Mouse (Mus musculus): ENCODE measurements around the gene Mcu.

The Mcu gene

DNA sequence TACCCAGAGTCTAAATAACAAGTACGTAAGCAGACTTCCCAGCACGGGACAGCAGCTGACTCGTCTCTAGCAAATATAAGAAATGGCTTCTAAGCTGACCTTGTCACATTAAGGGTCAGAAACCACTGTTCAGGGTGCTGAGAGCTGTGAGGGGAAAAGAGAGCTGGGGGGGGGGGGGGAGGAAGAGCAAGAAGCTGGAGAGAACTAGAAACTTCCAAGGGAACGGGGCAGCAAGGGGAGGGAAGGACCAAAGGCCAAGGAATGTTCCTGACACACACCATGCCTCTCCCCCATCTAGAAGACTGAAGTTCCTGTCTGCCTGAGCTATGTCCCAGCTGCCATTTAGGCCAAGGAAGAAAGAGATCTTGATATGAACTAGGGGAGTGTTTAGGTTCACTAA is 190.1 kb downstream of the Mcu start:
- no peak for DNase-seq (ENCODE audit: low spot score)

GRCm38 (mm10) chr10:59425369-59425768 is 191.1 kb downstream of the Mcu start:
- no peak for DNase-seq (ENCODE audit: low spot score)

GRCm38 (mm10) chr10:59424453-59424852 is 192.0 kb downstream of the Mcu start:
- DNase-seq (ENCODE audit: low spot score): no peak

GRCm38 (mm10) chr10:59419516-59419915 is 197.0 kb downstream of the Mcu start:
- no peak for DNase-seq (ENCODE audit: low spot score)

DNA sequence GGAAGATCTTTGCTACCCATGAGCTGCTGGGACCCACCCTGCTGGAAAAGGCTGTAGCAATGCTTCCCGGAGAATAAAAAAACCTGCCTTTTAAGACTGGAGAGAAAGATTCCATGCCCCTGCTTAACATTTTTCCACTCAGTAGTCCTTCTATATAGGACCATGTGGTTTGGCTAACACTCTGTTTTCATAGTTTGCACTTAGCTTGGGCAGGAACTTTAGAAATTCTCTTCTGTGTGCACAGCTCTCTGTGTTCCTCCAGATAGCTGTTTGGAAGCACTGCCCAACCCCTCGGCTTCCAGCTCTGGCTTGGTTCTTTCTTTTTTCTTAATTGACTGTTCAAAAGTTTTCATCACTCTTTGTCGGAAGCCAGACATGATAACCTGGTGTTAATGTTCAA is 199.9 kb downstream of the Mcu start:
- no peak for DNase-seq (ENCODE audit: low spot score)

DNA sequence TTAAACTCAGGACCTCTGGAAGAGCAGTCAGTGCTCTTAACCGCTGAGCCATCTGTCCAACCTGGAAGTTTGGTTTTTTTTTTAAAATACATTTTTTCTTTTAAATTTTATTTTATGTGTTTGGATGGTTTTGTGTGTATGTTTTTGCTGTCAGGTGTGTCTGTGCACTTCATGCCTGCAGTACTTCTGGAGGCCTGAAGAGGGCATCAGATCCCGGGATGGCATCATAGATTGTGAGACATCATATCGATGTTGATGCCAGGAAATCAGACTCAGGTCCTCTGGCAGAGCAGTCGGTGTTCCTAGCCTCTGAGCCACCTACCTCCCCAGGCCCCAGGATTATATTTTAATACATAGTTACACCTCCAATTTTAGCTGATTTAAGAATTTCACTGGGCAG is 202.8 kb downstream of the Mcu start:
- DNase-seq (ENCODE audit: low spot score): no peak

- DNase-seq (ENCODE audit: low spot score): no peak
These were observed 206.2 kb downstream of the Mcu start for GRCm38 (mm10) chr10:59410264-59410663.

DNA sequence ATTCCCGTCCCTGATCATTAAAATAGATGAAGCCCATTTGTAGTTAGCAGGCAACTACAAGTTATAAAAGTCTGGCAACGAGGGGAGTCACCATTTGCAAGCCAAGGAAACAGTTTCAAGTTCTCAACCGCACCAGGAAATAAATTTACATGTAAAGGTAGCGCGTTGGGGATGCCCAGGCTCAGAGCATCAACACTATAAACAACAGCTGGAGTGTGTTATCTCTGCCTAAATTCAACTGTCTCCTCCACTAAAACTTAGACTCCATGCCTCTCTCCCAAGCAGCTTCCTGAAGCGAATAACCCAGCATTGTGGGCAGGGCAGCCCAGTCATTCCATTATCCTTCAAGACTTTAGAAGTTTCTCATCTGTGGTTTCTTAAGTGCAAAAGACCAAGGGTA is 208.0 kb downstream of the Mcu start:
- DNase-seq (ENCODE audit: low spot score): no peak

DNA sequence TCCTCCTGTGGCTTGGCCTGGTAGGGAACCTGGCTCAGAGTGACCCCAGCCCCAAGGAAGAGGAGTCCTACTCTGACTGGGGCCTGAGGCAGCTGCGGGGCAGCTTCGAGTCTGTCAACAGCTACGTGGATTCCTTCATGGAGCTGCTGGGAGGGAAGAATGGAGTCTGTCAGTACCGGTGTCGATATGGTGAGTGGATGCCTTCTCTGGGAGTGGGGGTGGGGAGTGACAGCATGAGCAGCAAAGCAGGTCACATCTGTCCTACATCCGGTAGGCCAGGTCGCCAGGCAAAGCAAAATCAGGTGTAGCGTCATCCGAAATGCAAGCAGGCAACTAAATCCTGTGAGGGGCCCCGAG is 212.7 kb downstream of the Mcu start:
- DNase-seq (ENCODE audit: low spot score): no peak

DNA sequence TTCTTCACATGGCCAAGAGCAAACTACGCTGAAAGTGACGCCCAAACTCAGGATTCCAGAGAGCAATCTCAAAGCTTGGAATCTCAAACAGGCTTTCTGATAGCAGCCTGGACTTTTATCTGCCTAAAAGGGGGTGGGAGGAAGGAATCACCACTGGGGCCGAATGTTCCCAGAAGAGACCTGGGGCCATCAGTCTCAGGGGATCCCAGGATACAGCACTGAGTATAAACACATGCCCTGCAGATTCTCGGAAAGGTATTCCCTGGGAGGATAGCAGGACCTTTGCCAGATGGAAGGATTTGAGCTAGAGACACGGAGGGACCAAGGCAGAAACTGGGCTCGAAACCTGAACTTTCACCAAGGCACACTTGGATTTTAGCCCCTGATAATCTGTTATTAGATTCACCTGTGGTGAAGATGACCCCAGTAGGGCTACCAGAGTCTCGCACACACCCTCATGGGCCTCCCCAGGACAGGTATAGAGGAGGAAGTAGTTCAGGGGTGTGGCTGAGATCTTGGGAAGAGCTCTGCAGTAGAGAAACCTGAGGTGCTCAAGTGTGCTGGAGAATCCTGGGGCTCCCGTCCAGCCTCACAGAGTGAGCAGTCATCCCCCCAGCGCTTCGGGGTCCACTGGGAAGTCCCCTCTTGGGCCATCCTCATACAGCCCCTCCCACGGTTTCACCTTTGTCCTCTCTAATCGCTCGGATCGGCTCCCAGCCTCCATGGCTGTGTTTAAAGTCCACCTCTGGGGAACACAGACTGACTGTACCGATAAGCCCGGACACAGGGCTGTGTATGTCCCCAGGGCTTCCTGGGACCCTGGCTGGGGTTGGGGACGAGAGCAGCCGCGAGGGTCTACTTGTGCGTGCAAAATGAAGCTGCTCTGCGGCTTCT is 213.3 kb downstream of the Mcu start, which contains the start of gene Pla2g12b:
Gene Pla2g12b, plus strand, starts transcription at position 762 of the 894 bp plus-strand sequence.
- no peak for DNase-seq (ENCODE audit: low spot score)

Data from embryo, embryonic 10 days (tissue).